Mouse (Mus musculus) megakaryocyte, embryonic 14.5 days (primary cell): ENCODE results near the gene Slc4a10.

ENCODE experiments used
- FLI1 ChIP-seq: IDR thresholded peaks from 2 replicates; pipeline ENCODE4 v1.6.1; 2012; ENCODE audit warnings: low read length, inconsistent platforms, mixed read lengths
- GATA1 ChIP-seq: IDR thresholded peaks from 3 replicates; pipeline ENCODE4 v1.6.1; 2012; ENCODE audit warnings: mixed read lengths, low read length, inconsistent platforms, borderline replicate concordance

- TF ChIP-seq FLI1 (no peak), GATA1 (no peak)
Measured at GRCm38 (mm10) chr2:62231271-62231670, 185.0 kb downstream of the Slc4a10 start.
